Comparison of ENCODE assay signal across 8 mouse cellular contexts in genomic region chr4:45010806-45011415, GRCm38 (mm10). TPM values are rescaled to one million over a fixed set of nuclear protein-coding genes. Genes with fewer than 3 reads are reported as not detected.
A peak's percentile ranks its signal among the peaks of the same experiment; 100 is the strongest.
DNase-seq lines count a peak whose midpoint lies in the region; ATAC-seq and TF ChIP-seq lines count a peak whose summit lies in the region.

No protein-coding gene starts in this region.

- no peak for TF ChIP-seq CTCF in liver, embryonic 14.5 days (IDR thresholded peaks at IDR 0.05; ENCODE audit: low read depth)

- peak overlapping the region; percentile 86 for H3K4me2 ChIP-seq in heart, embryonic 14.5 days (ENCODE audit: low read length)
- peak overlapping the region; percentile 75 for H3K4me2 ChIP-seq in hindbrain, embryonic 15.5 days
- H3K4me2 ChIP-seq in liver, embryonic 14.5 days (ENCODE audit: low read depth) = peak overlapping the region; percentile 97
- peak overlapping the region; percentile 78 for H3K4me2 ChIP-seq in stomach, embryonic 16.5 days (ENCODE audit: low read depth, low read length)

- H3K27ac ChIP-seq in heart, embryonic 14.5 days (replicated peaks in 1 of 2; ENCODE audit: control insufficient read depth in 1 of 2, insufficient read depth in 1 of 2, low read depth in 2 of 2, low read length in 2 of 2) = peak overlapping the region; percentile 27 to 97; a peak in 3 of 4 replicates
- H3K27ac ChIP-seq in hindbrain, embryonic 15.5 days (replicated peaks) = peak overlapping the region; percentile 97
- peak overlapping the region; percentile 88 for H3K27ac ChIP-seq in liver, embryonic 14.5 days
- H3K27ac ChIP-seq in stomach, embryonic 16.5 days (ENCODE audit: low read length) = peak overlapping the region; percentile 98; the same call in 1 of the 2 replicates

- peaks cover 8 to 23% of the 10 kb centered on the region in 2 experiments for H3K4me1 ChIP-seq in heart, embryonic 14.5 days (ENCODE audit: control insufficient read depth in 2 of 2, insufficient read depth in 2 of 2, low read length in 2 of 2)
- peaks cover 29% of the 10 kb centered on the region for H3K4me1 ChIP-seq in hindbrain, embryonic 15.5 days (replicated peaks)
- peaks cover 18 to 19% of the 10 kb centered on the region in 2 experiments for H3K4me1 ChIP-seq in liver, embryonic 14.5 days (replicated peaks; ENCODE audit: control insufficient read depth in 2 of 2, insufficient read depth in 2 of 2, low read length in 1 of 2)
- peaks cover 10% of the 10 kb centered on the region for H3K4me1 ChIP-seq in stomach, embryonic 16.5 days (ENCODE audit: control insufficient read depth, insufficient read depth, low read length)

- H3K4me3 ChIP-seq in heart, embryonic 14.5 days (ENCODE audit: control insufficient read depth in 1 of 2, insufficient read depth in 1 of 2, low read depth in 1 of 2, low read length in 2 of 2) = peak overlapping the region; percentile 78 to 82
- H3K4me3 ChIP-seq in hindbrain, embryonic 15.5 days = peak overlapping the region; percentile 64
- peak overlapping the region; percentile 81 to 83 for H3K4me3 ChIP-seq in liver, embryonic 14.5 days (ENCODE audit: insufficient read depth in 1 of 2, low read depth in 2 of 2, low read length in 2 of 2)
- peak overlapping the region; percentile 94 for H3K4me3 ChIP-seq in stomach, embryonic 16.5 days (replicated peaks; ENCODE audit: low read length)

- no peaks in the 10 kb centered on the region for H3K9me3 ChIP-seq in heart, embryonic 14.5 days (ENCODE audit: control insufficient read depth, low read length)
- no peaks in the 10 kb centered on the region for H3K9me3 ChIP-seq in hindbrain, embryonic 15.5 days
- no peaks in the 10 kb centered on the region for H3K9me3 ChIP-seq in liver, embryonic 14.5 days (ENCODE audit: control insufficient read depth, low read length)
- H3K9me3 ChIP-seq in stomach, embryonic 16.5 days (replicated peaks; ENCODE audit: control insufficient read depth, low read length) = no peaks in the 10 kb centered on the region

- ATAC-seq in heart, embryonic 14.5 days (ENCODE audit: insufficient number of reproducible peaks, insufficient read depth, low FRiP score, low read depth) = no peak
- no peak for ATAC-seq in hindbrain, embryonic 15.5 days (ENCODE audit: low FRiP score, low read depth)
- ATAC-seq in liver, embryonic 14.5 days (ENCODE audit: insufficient read depth) = no peak
- ATAC-seq in stomach, embryonic 16.5 days (ENCODE audit: insufficient read depth, low FRiP score) = no peak

- no peak for DNase-seq in heart, adult 11 months
- DNase-seq in cerebellum, adult 9-10 months = peak; percentile 48
- no peak for DNase-seq in liver, embryonic 14.5 days (ENCODE audit: low read depth in 3 of 3, low spot score in 3 of 3)
- no peak for DNase-seq in thymus, adult 18-20 months
- DNase-seq in left cerebral cortex, adult 9 months (ENCODE audit: low spot score in 2 of 2) = no peak

- no peaks in the 10 kb centered on the region for H3K36me3 ChIP-seq in heart, embryonic 14.5 days (ENCODE audit: control insufficient read depth, insufficient read depth, low read length)
- H3K36me3 ChIP-seq in hindbrain, embryonic 15.5 days = no peaks in the 10 kb centered on the region
- no peaks in the 10 kb centered on the region for H3K36me3 ChIP-seq in liver, embryonic 14.5 days (replicated peaks; ENCODE audit: control insufficient read depth, insufficient read depth, low read depth)
- no peaks in the 10 kb centered on the region for H3K36me3 ChIP-seq in stomach, embryonic 16.5 days (ENCODE audit: control insufficient read depth, insufficient read depth, low read length)

- no peaks in the 10 kb centered on the region for H3K27me3 ChIP-seq in heart, embryonic 14.5 days (ENCODE audit: control insufficient read depth, insufficient read depth, low read length)
- H3K27me3 ChIP-seq in hindbrain, embryonic 15.5 days = no peaks in the 10 kb centered on the region
- H3K27me3 ChIP-seq in liver, embryonic 14.5 days (ENCODE audit: control insufficient read depth, insufficient read depth, low read length) = no peaks in the 10 kb centered on the region
- H3K27me3 ChIP-seq in stomach, embryonic 16.5 days (ENCODE audit: control insufficient read depth, insufficient read depth, low read length) = no peaks in the 10 kb centered on the region

- WGBS in heart, embryonic 14.5 days = 16% methylated on average over 11 of the region's 11 CpGs
- 14% methylated on average over 11 of the region's 11 CpGs for WGBS in hindbrain, embryonic 15.5 days
- WGBS in liver, embryonic 14.5 days (ENCODE audit: insufficient replicate concordance) = 15% methylated on average over 11 of the region's 11 CpGs
- WGBS in stomach, embryonic 16.5 days = 7% methylated on average over 11 of the region's 11 CpGs

- TF ChIP-seq EP300 in liver, embryonic 14.5 days (IDR thresholded peaks at IDR 0.05; ENCODE audit: low read depth) = no peak

- peak overlapping the region; percentile 89 for H3K9ac ChIP-seq in heart, embryonic 14.5 days (ENCODE audit: low read length)
- peak overlapping the region; percentile 83 for H3K9ac ChIP-seq in hindbrain, embryonic 15.5 days
- H3K9ac ChIP-seq in liver, embryonic 14.5 days (replicated peaks) = peak overlapping the region; percentile 84
- H3K9ac ChIP-seq in stomach, embryonic 16.5 days (ENCODE audit: low read length) = peak overlapping the region; percentile 93

RNA-seq across cellular contexts. Expression of gene Zbtb5, which starts 1.3 kb away (rescaled TPM):
- polyA plus RNA-seq in heart, embryonic 14.5 days (2014; fragmentation: Nextera tagmentation; extraction: Ambion mirVana) = 17.2 and 17.6 TPM in 2 replicates
- polyA plus RNA-seq in hindbrain, embryonic 15.5 days (2015; fragmentation: Nextera tagmentation; extraction: Ambion mirVana) = 39.6 and 41.7 TPM in 2 replicates
- 3.3 and 3.5 TPM in 2 replicates for polyA plus RNA-seq in liver, embryonic 14.5 days (2012; rRNA removed)
- polyA plus RNA-seq in liver, embryonic 14.5 days (2014; fragmentation: Nextera tagmentation; extraction: Ambion mirVana) = 4.5 and 6.2 TPM in 2 replicates
- polyA plus RNA-seq in stomach, embryonic 16.5 days (2015; fragmentation: Nextera tagmentation; extraction: Ambion mirVana) = 17.6 and 17.7 TPM in 2 replicates

RNA-seq across cellular contexts. Expression of gene Polr1e, which starts 7.5 kb away (rescaled TPM):
- polyA plus RNA-seq in heart, embryonic 14.5 days (2014; fragmentation: Nextera tagmentation; extraction: Ambion mirVana) = 72.4 and 73.1 TPM in 2 replicates
- 33.9 and 36.7 TPM in 2 replicates for polyA plus RNA-seq in hindbrain, embryonic 15.5 days (2015; fragmentation: Nextera tagmentation; extraction: Ambion mirVana)
- 4.2 and 7.8 TPM in 2 replicates for polyA plus RNA-seq in liver, embryonic 14.5 days (2012; rRNA removed)
- 15.5 and 18.9 TPM in 2 replicates for polyA plus RNA-seq in liver, embryonic 14.5 days (2014; fragmentation: Nextera tagmentation; extraction: Ambion mirVana)
- 32.7 and 38.4 TPM in 2 replicates for polyA plus RNA-seq in stomach, embryonic 16.5 days (2015; fragmentation: Nextera tagmentation; extraction: Ambion mirVana)

RNA-seq across cellular contexts. Expression of gene Grhpr, which starts 29.7 kb away (rescaled TPM):
- polyA plus RNA-seq in heart, embryonic 14.5 days (2014; fragmentation: Nextera tagmentation; extraction: Ambion mirVana) = 85.6 and 88.7 TPM in 2 replicates
- polyA plus RNA-seq in hindbrain, embryonic 15.5 days (2015; fragmentation: Nextera tagmentation; extraction: Ambion mirVana) = 27.0 and 29.2 TPM in 2 replicates
- 47.5 and 50.1 TPM in 2 replicates for polyA plus RNA-seq in liver, embryonic 14.5 days (2012; rRNA removed)
- 75.7 and 75.9 TPM in 2 replicates for polyA plus RNA-seq in liver, embryonic 14.5 days (2014; fragmentation: Nextera tagmentation; extraction: Ambion mirVana)
- 72.0 and 74.2 TPM in 2 replicates for polyA plus RNA-seq in stomach, embryonic 16.5 days (2015; fragmentation: Nextera tagmentation; extraction: Ambion mirVana)
